Mouse (Mus musculus) heart, embryonic 15.5 days (tissue): Measurements from ENCODE around the gene Rap1gap. TPM values are rescaled to one million over a fixed set of nuclear protein-coding genes. Genes with fewer than 3 reads are reported as not detected.

Experiments used
- ATAC-seq: fragments of 200-750 bp; cut with Nextera tagmentation; replicated peaks from 2 replicates; pipeline ENCODE4 v1.8.0; 2017; ENCODE audit warnings: low read depth, moderate TSS enrichment; ENCODE audit not compliant: insufficient number of reproducible peaks, insufficient read depth, low FRiP score
- H3K27ac ChIP-seq: fragments of 300-500 bp; sonication (generic); 2 replicates; pipeline ENCODE4 v1.5.1; 2015; ENCODE audit warnings: mild to moderate bottlenecking, inconsistent platforms
- H3K27me3 ChIP-seq: fragments of 300-500 bp; sonication (generic); 2 replicates; pipeline ENCODE4 v1.6.1; 2015; ENCODE audit warnings: inconsistent platforms
- H3K36me3 ChIP-seq: fragments of 300-500 bp; sonication (generic); 2 replicates; pipeline ENCODE4 v1.6.1; 2015; ENCODE audit warnings: mild to moderate bottlenecking, inconsistent platforms
- H3K4me1 ChIP-seq: fragments of 300-500 bp; sonication (generic); replicated peaks from 2 replicates; pipeline ENCODE4 v1.6.1; 2015; ENCODE audit warnings: inconsistent platforms
- H3K4me2 ChIP-seq: fragments of 300-500 bp; sonication (generic); 2 replicates; pipeline ENCODE4 v1.6.1; 2015; ENCODE audit warnings: inconsistent platforms, mild to moderate bottlenecking, moderate library complexity
- H3K4me3 ChIP-seq: fragments of 300-500 bp; sonication (generic); 2 replicates; pipeline ENCODE4 v1.5.1; 2015; ENCODE audit warnings: mild to moderate bottlenecking, inconsistent platforms
- H3K9ac ChIP-seq: fragments of 300-500 bp; sonication (generic); 2 replicates; pipeline ENCODE4 v1.6.1; 2015; ENCODE audit warnings: mild to moderate bottlenecking, inconsistent platforms
- H3K9me3 ChIP-seq: fragments of 300-500 bp; sonication (generic); replicated peaks from 2 replicates; pipeline ENCODE4 v1.6.1; 2016; ENCODE audit warnings: inconsistent platforms
- WGBS: fragments of 180-500 bp; shearing (Covaris S2); methylation state at CpG from one replicate; pipeline ENCODE4 v1.1.7; 2015; ENCODE audit warnings: mixed read lengths; 5-methylcytosine and 5-hydroxymethylcytosine counted together
- polyA plus RNA-seq: library from polyadenylated mRNA; unstranded; fragments of >200 nt; fragmentation: Nextera tagmentation; extraction: Ambion mirVana; gene quantifications from 2 replicates; pipeline ENCODE4 v1.2.1, GENCODE M21; 2015

Gene Rap1gap
- polyA plus RNA-seq, 1 experiment from 2014 or later = 5.6 TPM

DNA sequence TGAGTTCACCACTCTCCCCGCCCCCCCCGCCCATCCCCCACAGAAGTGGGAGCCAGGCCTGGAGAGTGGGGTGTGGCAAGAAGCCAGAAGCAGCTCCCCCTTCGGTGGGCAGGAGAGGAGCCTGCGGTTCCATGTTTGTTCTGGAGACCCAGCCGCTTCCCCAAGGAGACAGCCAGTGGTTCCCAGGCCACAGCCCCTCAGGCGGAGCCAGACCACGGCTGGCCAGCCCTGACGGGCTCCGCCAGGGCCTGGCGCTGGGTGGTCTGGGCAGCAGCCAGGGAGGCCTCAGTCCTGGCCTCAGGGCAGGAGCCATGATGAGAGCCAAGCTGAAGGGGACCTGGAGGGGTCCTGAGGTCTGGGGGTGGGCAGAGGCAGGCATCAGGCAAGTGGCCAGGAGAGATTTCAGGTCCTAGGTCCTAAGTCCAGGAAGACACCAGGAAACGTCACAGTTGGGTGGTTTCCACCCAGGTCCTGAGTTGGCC is 71.7 kb downstream of the Rap1gap start:
- whole genome bisulfite sequencing = 52% methylated on average over 11 of the region's 11 CpGs
- ATAC-seq = no peak
- Histone ChIP-seq H3K4me2 (no peak overlapping the region), H3K27me3 (peaks cover 31% of the 10 kb centered on the region), H3K9me3 (no peaks in the 10 kb centered on the region), H3K36me3 (no peaks in the 10 kb centered on the region), H3K9ac (no peak overlapping the region), H3K4me1 (no peaks in the 10 kb centered on the region; the same call in 1 of the 2 replicates), H3K27ac (no peak overlapping the region), H3K4me3 (no peak overlapping the region)

DNA sequence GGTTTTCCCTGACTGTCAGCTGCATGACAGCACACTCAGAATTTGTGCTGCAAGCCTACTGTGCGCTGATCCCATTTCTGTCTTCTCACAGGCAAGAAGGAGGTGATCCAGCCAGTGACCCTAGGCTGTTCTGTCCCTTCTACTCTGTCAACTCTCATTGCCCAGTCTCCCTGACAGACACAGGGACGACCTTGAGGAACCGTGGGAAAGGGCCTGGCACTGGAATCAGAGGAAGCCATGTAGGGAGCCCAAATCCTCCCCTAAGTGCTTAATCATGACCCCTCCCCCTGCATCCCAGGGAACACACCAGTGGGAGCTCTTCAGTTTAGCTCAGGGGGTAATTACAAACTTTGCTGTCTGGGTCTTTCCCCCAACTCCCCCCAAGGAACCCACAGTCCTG is 73.2 kb downstream of the Rap1gap start:
- peaks cover 19% of the 10 kb centered on the region; the same call in 1 of the 2 replicates for H3K27me3 ChIP-seq
- H3K4me1 ChIP-seq = no peaks in the 10 kb centered on the region; the same call in 1 of the 2 replicates
- H3K9me3 ChIP-seq = no peaks in the 10 kb centered on the region
- no peak overlapping the region for H3K9ac ChIP-seq
- H3K36me3 ChIP-seq = no peaks in the 10 kb centered on the region
- no peak overlapping the region for H3K4me2 ChIP-seq
- no peak overlapping the region for H3K4me3 ChIP-seq
- ATAC-seq = no peak
- 40% methylated on average over 3 of the region's 3 CpGs for WGBS
- no peak overlapping the region for H3K27ac ChIP-seq

DNA sequence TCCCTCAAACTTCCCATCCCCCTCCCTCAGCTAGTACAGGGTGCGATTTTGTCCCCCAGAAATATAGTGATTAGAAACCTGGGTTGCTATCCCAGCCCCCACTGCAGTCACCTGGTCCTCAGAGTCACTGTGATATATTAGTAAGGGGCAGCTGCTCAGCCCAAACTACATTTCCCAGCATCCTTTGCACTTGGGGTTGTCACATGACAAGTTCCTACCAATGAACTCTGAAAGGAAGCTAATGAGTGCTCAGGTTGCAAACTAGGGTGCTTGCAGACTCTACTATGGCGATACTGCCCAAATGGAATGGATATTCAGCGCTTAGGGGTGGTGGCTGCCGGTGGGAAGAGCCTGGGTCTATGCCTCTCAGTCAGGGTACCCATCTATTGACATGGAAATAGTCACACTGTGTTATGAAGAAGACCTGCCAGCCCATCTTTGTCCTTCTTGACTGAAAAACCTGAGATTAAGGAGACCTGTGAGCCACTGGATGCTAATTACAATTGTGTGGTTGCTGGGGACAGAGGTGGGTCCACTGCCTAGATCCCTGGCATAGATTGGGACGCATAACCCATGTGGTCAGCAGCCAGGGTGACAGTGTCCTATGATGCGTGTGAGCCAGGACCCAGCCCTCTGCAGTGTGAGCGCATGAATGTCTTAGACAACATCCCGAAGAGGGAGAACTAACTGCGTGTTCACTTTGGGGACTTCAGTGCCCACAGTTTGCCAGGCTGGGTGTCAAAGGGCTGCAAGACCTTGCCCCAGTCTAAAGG is 74.8 kb downstream of the Rap1gap start:
- no peak for ATAC-seq
- Histone ChIP-seq H3K9ac (no peak overlapping the region), H3K9me3 (no peaks in the 10 kb centered on the region), H3K4me3 (no peak overlapping the region), H3K4me2 (no peak overlapping the region), H3K27me3 (0 out of 2 replicates have a peak, but pooled peaks cover 9% of the 10 kb centered on the region), H3K36me3 (no peaks in the 10 kb centered on the region), H3K4me1 (no peaks in the 10 kb centered on the region; the same call in 1 of the 2 replicates), H3K27ac (no peak overlapping the region)
- WGBS = 46% methylated on average over 9 of the region's 9 CpGs

DNA sequence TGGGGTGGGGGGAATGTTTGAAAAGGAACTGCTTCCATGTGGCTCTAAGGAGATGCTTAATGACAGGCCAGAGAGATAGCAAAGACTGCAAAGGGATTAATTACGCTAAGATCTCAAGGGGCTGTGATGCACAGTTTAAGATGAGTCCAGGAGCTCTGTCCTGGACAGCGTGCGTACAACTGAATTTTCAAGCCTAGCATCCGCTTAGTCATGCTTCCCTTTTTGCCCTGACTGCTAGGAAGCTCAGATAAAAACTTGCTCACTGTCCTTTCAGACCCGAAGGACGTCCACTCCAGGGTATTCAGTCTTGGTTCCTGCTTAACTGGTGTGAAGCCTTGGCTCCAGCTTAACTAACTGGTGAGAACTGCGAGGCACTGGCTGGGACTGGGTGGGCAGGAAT is 75.8 kb downstream of the Rap1gap start:
- 71% methylated on average over 7 of the region's 7 CpGs for WGBS
- no peak overlapping the region for H3K27ac ChIP-seq
- H3K4me3 ChIP-seq = no peak overlapping the region
- H3K36me3 ChIP-seq = no peaks in the 10 kb centered on the region
- H3K4me1 ChIP-seq = no peaks in the 10 kb centered on the region; the same call in 1 of the 2 replicates
- no peak for ATAC-seq
- no peak overlapping the region for H3K4me2 ChIP-seq
- H3K9me3 ChIP-seq = no peaks in the 10 kb centered on the region
- H3K27me3 ChIP-seq = 0 out of 2 replicates have a peak, but pooled peaks cover 9% of the 10 kb centered on the region
- H3K9ac ChIP-seq = no peak overlapping the region

DNA sequence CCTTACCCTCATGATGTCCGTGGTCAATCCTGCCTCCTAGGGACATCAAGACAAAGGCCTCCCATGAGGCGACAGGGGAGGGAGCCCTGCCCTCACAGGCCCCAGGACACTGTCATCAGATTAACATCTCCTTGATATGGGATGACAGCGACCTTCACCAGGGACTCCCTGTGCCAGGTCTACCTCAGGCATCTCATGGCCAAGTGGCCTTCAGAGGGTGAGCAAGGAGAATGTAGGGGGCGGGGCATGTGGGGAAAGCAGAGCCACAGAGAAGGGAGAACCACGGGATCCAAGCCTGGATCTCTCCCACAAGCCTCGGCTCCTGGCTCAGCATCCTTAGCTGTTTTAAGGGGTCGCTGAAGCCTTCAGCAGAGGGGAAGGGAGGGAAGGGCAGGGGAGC is 79.3 kb downstream of the Rap1gap start:
- Histone ChIP-seq H3K36me3 (no peaks in the 10 kb centered on the region), H3K27me3 (no peaks in the 10 kb centered on the region), H3K4me2 (no peak overlapping the region), H3K9ac (no peak overlapping the region), H3K27ac (no peak overlapping the region), H3K4me1 (no peaks in the 10 kb centered on the region), H3K9me3 (no peaks in the 10 kb centered on the region), H3K4me3 (no peak overlapping the region)
- 59% methylated on average over 7 of the region's 7 CpGs for WGBS
- no peak for ATAC-seq

DNA sequence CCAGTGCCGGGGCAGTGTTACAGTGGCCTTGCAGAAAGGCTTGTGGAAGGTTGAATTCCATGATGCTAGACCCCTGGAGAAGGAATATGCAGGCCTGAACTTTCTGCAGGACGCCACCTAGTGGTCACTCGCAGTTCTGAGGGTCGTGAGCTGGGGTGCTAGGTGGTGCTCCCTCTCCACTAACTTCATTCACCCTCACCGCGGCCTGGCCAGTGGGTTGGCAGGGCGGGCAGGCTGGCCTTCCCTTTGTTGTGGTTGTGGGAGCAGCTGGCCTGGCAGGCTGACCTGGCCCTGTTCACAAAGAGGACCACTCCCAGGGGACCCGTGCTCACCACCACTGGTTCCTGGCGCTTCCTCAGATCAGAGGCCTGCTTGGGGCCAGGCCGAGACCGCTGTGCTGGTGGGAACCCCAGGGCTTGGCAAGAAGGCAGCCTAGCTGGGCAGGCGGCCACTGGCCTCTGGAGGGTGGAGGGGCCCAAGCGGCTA is 80.0 kb downstream of the Rap1gap start:
- Histone ChIP-seq H3K27me3 (0 out of 2 replicates have a peak, but pooled peaks cover 3% of the 10 kb centered on the region), H3K9me3 (no peaks in the 10 kb centered on the region), H3K4me3 (no peak overlapping the region), H3K36me3 (no peaks in the 10 kb centered on the region), H3K4me1 (no peaks in the 10 kb centered on the region), H3K27ac (no peak overlapping the region), H3K9ac (no peak overlapping the region), H3K4me2 (no peak overlapping the region)
- no peak for ATAC-seq
- 61% methylated on average over 13 of the region's 13 CpGs for WGBS

DNA sequence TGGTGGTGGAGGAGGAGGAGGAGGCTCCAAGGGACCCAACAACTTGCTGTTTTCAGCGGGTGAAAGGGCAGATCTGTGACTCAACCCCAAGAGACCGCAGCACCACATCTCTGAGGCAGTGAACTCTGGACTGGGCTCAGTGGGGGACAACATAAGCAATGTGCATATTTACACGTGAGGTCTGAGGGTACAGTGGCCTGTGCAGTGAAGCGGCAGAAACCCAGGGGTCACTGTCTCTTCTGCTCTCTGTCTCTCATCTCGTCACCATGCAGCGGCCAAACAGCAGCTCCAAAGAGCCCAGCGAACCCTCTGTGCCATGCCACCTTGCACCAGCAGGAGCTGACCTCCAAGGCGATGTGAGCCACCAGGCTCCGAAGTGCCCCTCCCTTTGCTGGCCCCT is 82.6 kb downstream of the Rap1gap start:
- Histone ChIP-seq H3K4me2 (no peak overlapping the region), H3K27ac (no peak overlapping the region), H3K9me3 (no peaks in the 10 kb centered on the region), H3K4me1 (peaks cover 24% of the 10 kb centered on the region), H3K36me3 (no peaks in the 10 kb centered on the region), H3K9ac (no peak overlapping the region), H3K27me3 (0 out of 2 replicates have a peak, but pooled peaks cover 3% of the 10 kb centered on the region), H3K4me3 (no peak overlapping the region)
- WGBS = 85% methylated on average over 9 of the region's 9 CpGs
- ATAC-seq = no peak

DNA sequence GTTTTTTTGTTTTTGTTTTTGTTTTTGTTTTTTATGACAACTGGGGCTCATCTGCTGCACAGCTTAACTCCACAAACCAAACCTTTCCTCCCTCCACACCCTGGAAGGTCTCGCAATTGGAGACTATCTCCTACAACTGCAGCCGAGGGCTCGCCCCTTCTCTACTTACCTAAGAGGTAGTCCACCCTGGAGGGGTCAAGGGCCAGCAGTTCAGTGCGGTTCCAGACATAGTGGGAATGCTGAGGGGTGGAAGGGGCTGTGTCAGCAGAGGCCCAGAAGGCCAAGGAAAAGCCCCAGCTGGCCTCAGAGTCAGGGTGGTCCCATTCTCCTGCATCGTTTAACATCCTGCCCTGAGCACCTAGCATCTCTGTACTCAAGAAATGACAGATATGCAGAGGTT is 83.1 kb downstream of the Rap1gap start:
- H3K4me2 ChIP-seq = no peak overlapping the region
- H3K9me3 ChIP-seq = no peaks in the 10 kb centered on the region
- WGBS = 77% methylated on average over 5 of the region's 5 CpGs
- H3K27ac ChIP-seq = no peak overlapping the region
- H3K9ac ChIP-seq = no peak overlapping the region
- H3K27me3 ChIP-seq = 0 out of 2 replicates have a peak, but pooled peaks cover 3% of the 10 kb centered on the region
- ATAC-seq = no peak
- H3K4me3 ChIP-seq = no peak overlapping the region
- peaks cover 29% of the 10 kb centered on the region for H3K4me1 ChIP-seq
- no peaks in the 10 kb centered on the region for H3K36me3 ChIP-seq

DNA sequence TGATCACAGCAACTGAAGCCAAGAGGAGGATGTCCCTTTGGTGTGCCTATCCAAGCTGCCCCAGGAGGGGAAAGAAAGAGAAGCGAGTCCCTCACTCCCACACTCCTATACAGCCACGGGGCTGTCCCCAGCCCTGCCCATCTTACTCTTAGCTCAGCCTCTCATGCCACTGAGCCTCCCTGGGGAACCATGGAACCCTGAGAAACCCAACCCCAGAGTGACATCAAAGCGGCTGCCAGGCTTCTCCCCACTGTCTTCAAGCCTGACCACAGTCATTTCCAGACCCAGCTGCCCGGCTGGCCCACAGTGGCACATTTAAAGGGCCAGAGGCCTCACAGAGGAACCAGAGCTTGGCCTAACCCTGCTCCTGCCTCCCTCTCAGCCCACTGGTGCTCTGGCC is 84.2 kb downstream of the Rap1gap start:
- Histone ChIP-seq H3K9ac (no peak overlapping the region), H3K27ac (no peak overlapping the region), H3K9me3 (no peaks in the 10 kb centered on the region), H3K4me2 (no peak overlapping the region), H3K4me1 (peaks cover 32% of the 10 kb centered on the region), H3K27me3 (0 out of 2 replicates have a peak, but pooled peaks cover 5% of the 10 kb centered on the region), H3K36me3 (no peaks in the 10 kb centered on the region), H3K4me3 (no peak overlapping the region)
- 58% methylated on average over 4 of the region's 4 CpGs for WGBS
- ATAC-seq = no peak

DNA sequence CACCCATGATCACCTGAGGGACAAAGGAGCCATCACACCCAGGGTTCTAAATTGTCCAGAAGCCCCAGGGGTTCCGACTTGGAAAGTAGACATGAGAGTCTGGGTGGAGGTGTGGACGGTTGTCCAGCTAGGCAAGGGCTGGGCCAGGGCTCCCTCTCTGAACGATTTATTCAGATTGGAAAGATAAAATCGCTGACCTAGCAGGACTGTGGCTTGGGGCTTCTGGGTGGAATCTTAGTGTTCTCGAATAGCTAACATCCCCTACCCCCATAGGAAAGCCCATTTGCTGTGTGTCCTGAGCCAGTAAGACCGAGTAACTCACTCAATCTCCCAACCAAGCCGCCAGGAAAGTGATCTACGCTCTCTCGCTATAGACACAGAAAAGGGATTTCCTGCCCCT is 85.2 kb downstream of the Rap1gap start:
- 0 out of 2 replicates have a peak, but pooled peaks cover 6% of the 10 kb centered on the region for H3K27me3 ChIP-seq
- no peak overlapping the region for H3K9ac ChIP-seq
- ATAC-seq = no peak
- peaks cover 32% of the 10 kb centered on the region for H3K4me1 ChIP-seq
- no peak overlapping the region for H3K4me3 ChIP-seq
- H3K4me2 ChIP-seq = no peak overlapping the region
- no peaks in the 10 kb centered on the region for H3K9me3 ChIP-seq
- no peaks in the 10 kb centered on the region for H3K36me3 ChIP-seq
- WGBS = 63% methylated on average over 9 of the region's 9 CpGs
- H3K27ac ChIP-seq = no peak overlapping the region

DNA sequence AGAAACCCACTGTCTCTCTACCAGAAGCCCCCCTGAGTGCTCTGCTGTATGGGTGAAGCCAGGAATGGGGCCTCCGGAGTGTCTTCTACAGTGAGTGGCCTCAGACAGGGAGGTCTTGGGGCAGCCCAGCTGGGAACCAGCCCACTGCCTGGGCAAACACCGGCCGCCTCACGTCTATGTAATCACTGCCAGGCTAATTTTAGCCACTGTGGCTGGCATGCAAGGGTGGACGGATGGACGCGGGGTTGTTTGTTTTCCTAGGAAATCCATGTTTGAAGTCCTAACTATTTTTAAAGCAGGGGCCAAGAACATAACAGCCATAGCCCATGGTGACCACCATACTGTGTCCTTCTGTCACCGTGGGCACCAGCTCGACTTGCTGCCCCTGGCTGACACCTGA is 85.6 kb downstream of the Rap1gap start:
- H3K9me3 ChIP-seq = no peaks in the 10 kb centered on the region
- H3K27ac ChIP-seq = no peak overlapping the region
- no peaks in the 10 kb centered on the region for H3K36me3 ChIP-seq
- peaks cover 32% of the 10 kb centered on the region for H3K4me1 ChIP-seq
- WGBS = 38% methylated on average over 9 of the region's 9 CpGs
- H3K27me3 ChIP-seq = 0 out of 2 replicates have a peak, but pooled peaks cover 6% of the 10 kb centered on the region
- no peak for ATAC-seq
- no peak overlapping the region for H3K9ac ChIP-seq
- no peak overlapping the region for H3K4me3 ChIP-seq
- no peak overlapping the region for H3K4me2 ChIP-seq
